Mouse (Mus musculus): ENCODE data around the gene Med24. TPM values are rescaled to one million over a fixed set of nuclear protein-coding genes. Genes with fewer than 3 reads are reported as not detected.
A peak's percentile ranks its signal among the peaks of the same experiment; 100 is the strongest.

The Med24 gene
- polyA plus RNA-seq, 1 experiment from 2014 or later = 55.1 TPM

- ATAC-seq (replicated peaks; ENCODE audit: insufficient number of reproducible peaks, low FRiP score, low TSS enrichment, low read depth) (peak; percentile 63; the same call in 1 of the 2 replicates), DNase-seq (ENCODE audit: low spot score) (peak; percentile 83)
- Histone ChIP-seq H3K4me3 (ENCODE audit: low read depth, low read length) (0 out of 2 replicates have a peak overlapping the region, but pooled peaks have one; percentile 6), H3K9ac (replicated peaks; ENCODE audit: low read length) (peak overlapping the region; percentile 2; the same call in 1 of the 2 replicates), H3K27ac (replicated peaks; ENCODE audit: low read depth, low read length) (no peak overlapping the region), H3K9me3 (replicated peaks; ENCODE audit: control insufficient read depth, low read length) (no peaks in the 10 kb centered on the region), H3K4me2 (ENCODE audit: low read depth, low read length) (peak overlapping the region; percentile 43), H3K27me3 (ENCODE audit: control insufficient read depth, insufficient read depth, low read length) (no peaks in the 10 kb centered on the region), H3K36me3 (replicated peaks; ENCODE audit: control insufficient read depth, insufficient read depth, low read depth, low read length) (no peaks in the 10 kb centered on the region), H3K4me1 (ENCODE audit: control insufficient read depth, insufficient read depth, low read length) (peaks cover 29% of the 10 kb centered on the region)
- WGBS = 7% methylated on average over 19 of the region's 19 CpGs
These were observed 17.8 kb upstream of the Med24 start for GRCm38 (mm10) chr11:98746855-98747693.

- Histone ChIP-seq H3K9me3 (replicated peaks; ENCODE audit: control insufficient read depth, low read length) (no peaks in the 10 kb centered on the region), H3K4me2 (ENCODE audit: low read depth, low read length) (no peak overlapping the region), H3K27me3 (ENCODE audit: control insufficient read depth, insufficient read depth, low read length) (no peaks in the 10 kb centered on the region), H3K4me3 (ENCODE audit: low read depth, low read length) (no peak overlapping the region), H3K36me3 (replicated peaks; ENCODE audit: control insufficient read depth, insufficient read depth, low read depth, low read length) (no peaks in the 10 kb centered on the region), H3K27ac (replicated peaks; ENCODE audit: low read depth, low read length) (no peak overlapping the region), H3K9ac (replicated peaks; ENCODE audit: low read length) (peak overlapping the region; percentile 25; the same call in 1 of the 2 replicates), H3K4me1 (ENCODE audit: control insufficient read depth, insufficient read depth, low read length) (peaks cover 29% of the 10 kb centered on the region)
- 46% methylated on average over 12 of the region's 12 CpGs for WGBS
- DNase-seq (ENCODE audit: low spot score) = no peak
- no peak for ATAC-seq (replicated peaks; ENCODE audit: insufficient number of reproducible peaks, low FRiP score, low TSS enrichment, low read depth)
These were observed 17.0 kb upstream of the Med24 start for GRCm38 (mm10) chr11:98745932-98746853.

- 34% methylated on average over 7 of the region's 7 CpGs for WGBS
- H3K9me3 ChIP-seq (replicated peaks; ENCODE audit: control insufficient read depth, low read length) = no peaks in the 10 kb centered on the region
- no peaks in the 10 kb centered on the region for H3K36me3 ChIP-seq (replicated peaks; ENCODE audit: control insufficient read depth, insufficient read depth, low read depth, low read length)
- no peak for DNase-seq (ENCODE audit: low spot score)
- no peak overlapping the region for H3K4me3 ChIP-seq (ENCODE audit: low read depth, low read length)
- peak overlapping the region; percentile 36 for H3K9ac ChIP-seq (replicated peaks; ENCODE audit: low read length)
- no peaks in the 10 kb centered on the region for H3K27me3 ChIP-seq (ENCODE audit: control insufficient read depth, insufficient read depth, low read length)
- H3K4me2 ChIP-seq (ENCODE audit: low read depth, low read length) = peak overlapping the region; percentile 77
- no peak for ATAC-seq (replicated peaks; ENCODE audit: insufficient number of reproducible peaks, low FRiP score, low TSS enrichment, low read depth)
- H3K4me1 ChIP-seq (ENCODE audit: control insufficient read depth, insufficient read depth, low read length) = peaks cover 36% of the 10 kb centered on the region
- no peak overlapping the region; the same call in 1 of the 2 replicates for H3K27ac ChIP-seq (replicated peaks; ENCODE audit: low read depth, low read length)
These were observed 15.3 kb upstream of the Med24 start for GRCm38 (mm10) chr11:98744456-98745019.

- H3K4me2 ChIP-seq (ENCODE audit: low read depth, low read length) = peak overlapping the region; percentile 77
- ATAC-seq (replicated peaks; ENCODE audit: insufficient number of reproducible peaks, low FRiP score, low TSS enrichment, low read depth) (no peak), DNase-seq (ENCODE audit: low spot score) (peak; percentile 64)
- H3K4me1 ChIP-seq (ENCODE audit: control insufficient read depth, insufficient read depth, low read length) = peaks cover 34% of the 10 kb centered on the region
- 8% methylated on average over 9 of the region's 9 CpGs for WGBS
- no peak overlapping the region; the same call in 1 of the 2 replicates for H3K4me3 ChIP-seq (ENCODE audit: low read depth, low read length)
- H3K9ac ChIP-seq (replicated peaks; ENCODE audit: low read length) = peak overlapping the region; percentile 36
- peak overlapping the region; percentile 47; the same call in 1 of the 2 replicates for H3K27ac ChIP-seq (replicated peaks; ENCODE audit: low read depth, low read length)
- H3K36me3 ChIP-seq (replicated peaks; ENCODE audit: control insufficient read depth, insufficient read depth, low read depth, low read length) = no peaks in the 10 kb centered on the region
- no peaks in the 10 kb centered on the region for H3K27me3 ChIP-seq (ENCODE audit: control insufficient read depth, insufficient read depth, low read length)
- H3K9me3 ChIP-seq (replicated peaks; ENCODE audit: control insufficient read depth, low read length) = no peaks in the 10 kb centered on the region
These were observed 14.6 kb upstream of the Med24 start for GRCm38 (mm10) chr11:98743655-98744345.

GRCm38 (mm10) chr11:98742397-98743291, 13.4 kb upstream of the Med24 start:
- Histone ChIP-seq H3K4me2 (ENCODE audit: low read depth, low read length) (peak overlapping the region; percentile 77), H3K9me3 (replicated peaks; ENCODE audit: control insufficient read depth, low read length) (no peaks in the 10 kb centered on the region), H3K4me3 (ENCODE audit: low read depth, low read length) (peak overlapping the region; percentile 86), H3K36me3 (replicated peaks; ENCODE audit: control insufficient read depth, insufficient read depth, low read depth, low read length) (no peaks in the 10 kb centered on the region), H3K9ac (replicated peaks; ENCODE audit: low read length) (peak overlapping the region; percentile 90), H3K4me1 (ENCODE audit: control insufficient read depth, insufficient read depth, low read length) (peaks cover 23% of the 10 kb centered on the region), H3K27ac (replicated peaks; ENCODE audit: low read depth, low read length) (peak overlapping the region; percentile 83), H3K27me3 (ENCODE audit: control insufficient read depth, insufficient read depth, low read length) (no peaks in the 10 kb centered on the region)
- 6% methylated on average over 21 of the region's 21 CpGs for WGBS
- ATAC-seq (replicated peaks; ENCODE audit: insufficient number of reproducible peaks, low FRiP score, low TSS enrichment, low read depth) (0 out of 2 replicates have a peak, but pooled peaks have one; percentile 4), DNase-seq (ENCODE audit: low spot score) (no peak)

GRCm38 (mm10) chr11:98741622-98742396, 12.6 kb upstream of the Med24 start:
- H3K27ac ChIP-seq (replicated peaks; ENCODE audit: low read depth, low read length) = peak overlapping the region; percentile 83
- WGBS = 0% methylated on average over 63 of the region's 86 CpGs
- peak overlapping the region; percentile 77 for H3K4me2 ChIP-seq (ENCODE audit: low read depth, low read length)
- H3K36me3 ChIP-seq (replicated peaks; ENCODE audit: control insufficient read depth, insufficient read depth, low read depth, low read length) = no peaks in the 10 kb centered on the region
- H3K4me1 ChIP-seq (ENCODE audit: control insufficient read depth, insufficient read depth, low read length) = peaks cover 19% of the 10 kb centered on the region
- H3K27me3 ChIP-seq (ENCODE audit: control insufficient read depth, insufficient read depth, low read length) = no peaks in the 10 kb centered on the region
- DNase-seq (ENCODE audit: low spot score) (peak; percentile 90), ATAC-seq (replicated peaks; ENCODE audit: insufficient number of reproducible peaks, low FRiP score, low TSS enrichment, low read depth) (peak; percentile 51)
- H3K9ac ChIP-seq (replicated peaks; ENCODE audit: low read length) = peak overlapping the region; percentile 90
- H3K9me3 ChIP-seq (replicated peaks; ENCODE audit: control insufficient read depth, low read length) = no peaks in the 10 kb centered on the region
- H3K4me3 ChIP-seq (ENCODE audit: low read depth, low read length) = peak overlapping the region; percentile 86
